Mouse (Mus musculus) liver, embryonic 14.5 days (tissue): ENCODE results near the gene Ostf1. TPM values are rescaled to one million over a fixed set of nuclear protein-coding genes. Genes with fewer than 3 reads are reported as not detected.
A peak's percentile ranks its signal among the peaks of the same experiment; 100 is the strongest.

ENCODE experiments used
- ATAC-seq: fragments of 200-750 bp; cut with Nextera tagmentation; 2 replicates; pipeline ENCODE4 v1.8.0; 2017; ENCODE audit warnings: moderate number of reproducible peaks, mild to moderate bottlenecking, moderate library complexity; ENCODE audit not compliant: insufficient read depth
- DNase-seq, 3 experiments: peaks; one replicate each; pipeline ENCODE4 v3.0.0-alpha.2; 2012 to 2013; ENCODE audit warnings: low read depth in 3 of 3, low spot score in 3 of 3
- H3K27ac ChIP-seq: fragments of 300-500 bp; sonication (generic); 2 replicates; pipeline ENCODE4 v1.5.1; 2014; ENCODE audit warnings: moderate library complexity, mild to moderate bottlenecking, control low read depth, inconsistent platforms
- H3K27me3 ChIP-seq: fragments of 300-500 bp; sonication (generic); 2 replicates; pipeline ENCODE4 v1.6.1; 2014; ENCODE audit warnings: mild to moderate bottlenecking, low read length, moderate library complexity; ENCODE audit not compliant: control insufficient read depth, insufficient read depth
- H3K36me3 ChIP-seq: fragments of 300-500 bp; sonication (generic); replicated peaks from 2 replicates; pipeline ENCODE4 v1.6.1; 2014; ENCODE audit warnings: low read depth; ENCODE audit not compliant: control insufficient read depth, insufficient read depth
- H3K4me1 ChIP-seq, 2 experiments: fragments of 200-500 bp in 1 of 2; fragments of 300-500 bp in 1 of 2; sonication (generic) in 1 of 2; replicated peaks; 2 replicates each; pipeline ENCODE4 v1.6.1; 2012 to 2014; ENCODE audit warnings: antibody characterized with exemption in 1 of 2, inconsistent platforms in 1 of 2, low read length in 1 of 2; ENCODE audit not compliant: control insufficient read depth in 2 of 2, insufficient read depth in 2 of 2
- H3K4me2 ChIP-seq: fragments of 300-500 bp; sonication (generic); 2 replicates; pipeline ENCODE4 v1.6.1; 2014; ENCODE audit warnings: low read depth, mild to moderate bottlenecking, control low read depth, moderate library complexity
- H3K4me3 ChIP-seq, 2 experiments: fragments of 200-500 bp in 1 of 2; fragments of 300-500 bp in 1 of 2; sonication (generic) in 1 of 2; 2 replicates each; pipeline ENCODE4 v1.5.1; 2012 to 2014; ENCODE audit warnings: low read depth in 2 of 2, low read length in 2 of 2, mild to moderate bottlenecking in 2 of 2, control low read depth in 1 of 2, inconsistent platforms in 1 of 2, moderate library complexity in 1 of 2; ENCODE audit not compliant: insufficient read depth in 1 of 2
- H3K9ac ChIP-seq: fragments of 300-500 bp; sonication (generic); replicated peaks from 2 replicates; pipeline ENCODE4 v1.6.1; 2014; ENCODE audit warnings: mild to moderate bottlenecking, control low read depth, moderate library complexity
- H3K9me3 ChIP-seq: fragments of 300-500 bp; sonication (generic); 2 replicates; pipeline ENCODE4 v1.6.1; 2016; ENCODE audit warnings: low read length, mixed read lengths; ENCODE audit not compliant: control insufficient read depth
- CTCF ChIP-seq: IDR thresholded peaks from 2 replicates; pipeline ENCODE4 v1.5.1; 2016; ENCODE audit warnings: antibody characterized with exemption, low read depth, control low read depth
- EP300 ChIP-seq: IDR thresholded peaks from 2 replicates; pipeline ENCODE4 v1.6.1; 2016; ENCODE audit warnings: antibody characterized with exemption, low read depth
- WGBS: fragments of 180-500 bp; shearing (Covaris S2); extraction: QIAGEN DNeasy Blood & Tissue Kit; methylation state at CpG from one replicate; pipeline ENCODE4 v1.1.7; 2014; ENCODE audit not compliant: insufficient replicate concordance; 5-methylcytosine and 5-hydroxymethylcytosine counted together
- polyA plus RNA-seq, 2 experiments: library from polyadenylated mRNA; depleted of rRNA in 1 of 2; stranded (reverse) in 1 of 2; unstranded in 1 of 2; fragments of >200 nt; fragmentation: Nextera tagmentation in 1 of 2; extraction: Ambion mirVana in 1 of 2; gene quantifications; 2 replicates each; pipeline versions ENCODE4 v1.2.1 to v1.2.3; 2012 to 2014

Gene Ostf1
- polyA plus RNA-seq, 2 experiments, result 29.8 to 56.9 TPM

DNA sequence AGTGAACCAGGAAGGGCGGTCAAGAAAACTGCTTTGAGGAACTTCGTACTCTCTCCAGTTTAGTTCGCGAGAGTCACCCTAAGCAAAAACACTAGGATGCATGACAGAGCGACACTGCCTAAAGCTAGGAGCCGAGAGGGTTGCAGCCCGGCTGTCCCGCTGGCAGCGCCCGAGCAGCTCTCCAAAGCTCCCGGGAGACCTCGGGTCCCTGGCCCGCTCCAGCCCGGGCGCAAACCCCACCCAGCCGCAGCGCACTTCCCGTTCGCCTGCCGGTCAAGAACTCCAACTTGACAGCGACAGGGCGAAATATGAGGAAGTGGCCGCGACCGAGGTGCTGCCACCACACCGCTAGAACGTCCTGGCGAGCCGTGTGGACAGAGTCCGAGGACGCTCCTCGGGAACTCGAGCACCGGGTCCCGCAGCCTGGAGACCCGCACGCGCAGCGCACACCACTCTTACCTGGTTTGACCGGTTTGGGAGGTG lies 421 bp downstream of the Ostf1 start:
- TF ChIP-seq EP300 (no peak), CTCF (peak; percentile 21; the same call in 1 of the 2 replicates)
- DNase-seq (no peak), ATAC-seq (peak; percentile 70)
- under 1% methylated on average over 40 of the region's 40 CpGs for WGBS
- H3K27me3 ChIP-seq, result no peaks in the 10 kb centered on the region
- H3K4me2 ChIP-seq, result peak overlapping the region; percentile 93
- H3K4me1 ChIP-seq, result peaks cover 6 to 16% of the 10 kb centered on the region in 2 experiments
- H3K27ac ChIP-seq, result peak overlapping the region; percentile 27
- H3K4me3 ChIP-seq, result peak overlapping the region; percentile 80 to 86
- H3K9me3 ChIP-seq, result no peaks in the 10 kb centered on the region
- peak overlapping the region; percentile 71 for H3K9ac ChIP-seq
- no peaks in the 10 kb centered on the region for H3K36me3 ChIP-seq

DNA sequence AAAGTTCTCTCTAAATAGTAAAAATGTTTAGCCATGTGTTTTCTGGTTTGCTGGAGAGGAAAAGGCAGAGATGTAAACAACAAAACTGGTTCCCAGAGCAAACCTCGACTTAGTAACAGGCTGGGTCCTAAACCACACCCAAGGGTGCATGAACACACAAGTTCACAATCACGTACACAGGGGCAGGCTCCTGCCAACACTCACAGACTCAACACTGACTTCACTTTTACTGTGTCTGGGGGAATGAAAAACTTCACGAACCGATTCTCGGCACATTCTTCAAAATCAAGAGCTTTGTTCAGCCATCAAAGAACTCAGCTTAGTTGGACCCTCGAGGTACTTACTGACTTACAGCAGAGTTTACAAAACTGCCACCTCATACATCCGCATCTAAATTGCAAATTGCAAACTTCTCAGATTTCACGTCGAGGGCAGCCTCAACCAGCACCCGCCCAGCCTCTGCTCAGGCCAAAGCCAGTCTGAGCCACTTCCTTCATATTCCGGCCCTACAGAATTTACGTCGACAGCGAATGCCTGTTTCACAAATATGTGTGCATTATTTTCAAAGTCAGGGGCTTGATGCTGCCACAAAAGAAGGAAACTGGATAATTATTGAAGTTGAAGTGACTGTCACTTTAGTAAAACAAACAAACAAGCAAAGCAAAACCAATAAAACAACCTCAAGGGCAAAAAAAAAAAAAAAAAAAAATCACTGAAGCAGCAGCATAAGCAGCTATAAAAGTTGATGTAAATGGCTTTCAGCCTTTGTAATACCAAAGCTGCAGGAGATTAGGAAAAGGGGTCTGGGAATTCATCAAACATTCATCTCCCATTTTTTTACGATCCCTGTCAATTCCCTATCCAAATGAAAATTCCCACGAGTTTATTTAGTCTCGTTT lies 1.2 kb downstream of the Ostf1 start:
- no peak overlapping the region; the same call in 1 of the 2 replicates for H3K27ac ChIP-seq
- peak overlapping the region; percentile 80 to 86 for H3K4me3 ChIP-seq
- H3K27me3 ChIP-seq, result no peaks in the 10 kb centered on the region
- WGBS, result 12% methylated on average over 17 of the region's 17 CpGs
- H3K4me2 ChIP-seq, result peak overlapping the region; percentile 93
- no peaks in the 10 kb centered on the region for H3K9me3 ChIP-seq
- peak overlapping the region; percentile 71 for H3K9ac ChIP-seq
- no peaks in the 10 kb centered on the region for H3K36me3 ChIP-seq
- TF ChIP-seq CTCF (no peak), EP300 (no peak)
- DNase-seq (no peak), ATAC-seq (no peak)
- peaks cover 6 to 16% of the 10 kb centered on the region in 2 experiments for H3K4me1 ChIP-seq

DNA sequence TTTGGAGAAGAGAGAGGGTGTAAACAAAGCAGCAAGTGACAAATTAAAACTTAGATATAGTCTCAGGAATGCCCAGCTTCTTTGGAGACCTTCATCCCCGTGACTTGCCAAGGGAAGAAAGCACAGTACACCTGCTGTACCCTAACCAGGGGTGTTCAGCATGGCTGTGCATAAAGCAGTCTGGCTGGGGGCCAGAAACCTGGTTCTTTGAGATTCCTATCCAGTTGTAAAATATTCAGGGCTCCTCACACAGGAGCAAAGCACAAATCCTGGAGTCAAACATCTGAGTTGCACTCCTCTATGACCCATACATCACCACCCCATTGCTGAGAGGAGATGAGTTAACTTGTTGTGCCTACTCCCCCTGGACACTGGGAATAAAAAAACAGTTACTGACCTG lies 2.0 kb downstream of the Ostf1 start:
- H3K27me3 ChIP-seq, result no peaks in the 10 kb centered on the region
- WGBS, result 63% methylated on average over 1 of the region's 1 CpGs
- TF ChIP-seq CTCF, result no peak
- TF ChIP-seq EP300, result no peak
- no peaks in the 10 kb centered on the region for H3K36me3 ChIP-seq
- H3K27ac ChIP-seq, result no peak overlapping the region
- no peak overlapping the region for H3K9ac ChIP-seq
- DNase-seq, result no peak
- peak overlapping the region; percentile 93; the same call in 1 of the 2 replicates for H3K4me2 ChIP-seq
- ATAC-seq, result no peak
- peaks cover 6 to 16% of the 10 kb centered on the region in 2 experiments for H3K4me1 ChIP-seq
- no peak overlapping the region; a peak in 1 of 4 replicates for H3K4me3 ChIP-seq
- H3K9me3 ChIP-seq, result no peaks in the 10 kb centered on the region

- H3K27ac ChIP-seq, result no peak overlapping the region
- H3K4me3 ChIP-seq, result no peak overlapping the region
- WGBS, result 49% methylated on average over 2 of the region's 2 CpGs
- no peak overlapping the region for H3K9ac ChIP-seq
- no peak for TF ChIP-seq CTCF
- no peak for TF ChIP-seq EP300
- no peaks in the 10 kb centered on the region for H3K27me3 ChIP-seq
- no peaks in the 10 kb centered on the region for H3K9me3 ChIP-seq
- no peak overlapping the region for H3K4me2 ChIP-seq
- ATAC-seq (no peak), DNase-seq (no peak)
- no peaks in the 10 kb centered on the region for H3K36me3 ChIP-seq
- peaks cover 0 to 2% of the 10 kb centered on the region in 2 experiments; a peak in 2 of 4 replicates for H3K4me1 ChIP-seq
These were observed 7.7 kb downstream of the Ostf1 start for GRCm38 (mm10) chr19:18623894-18624293.

GRCm38 (mm10) chr19:18619691-18620090 lies 11.9 kb downstream of the Ostf1 start:
- no peak for ATAC-seq
- no peaks in the 10 kb centered on the region for H3K36me3 ChIP-seq
- H3K27me3 ChIP-seq, result no peaks in the 10 kb centered on the region
- H3K4me2 ChIP-seq, result no peak overlapping the region
- no peak overlapping the region for H3K27ac ChIP-seq
- H3K9me3 ChIP-seq, result no peaks in the 10 kb centered on the region
- TF ChIP-seq EP300 (no peak), CTCF (no peak)
- H3K4me3 ChIP-seq, result no peak overlapping the region
- WGBS, result 52% methylated on average over 1 of the region's 1 CpGs
- no peak overlapping the region for H3K9ac ChIP-seq
- peaks cover 0 to 8% of the 10 kb centered on the region in 2 experiments; a peak in 2 of 4 replicates for H3K4me1 ChIP-seq
- DNase-seq, result no peak
